Mouse (Mus musculus) liver, embryonic 14.5 days (tissue): Measurements from ENCODE around the gene Rab20.

Experiments used
- CTCF ChIP-seq: IDR thresholded peaks from 2 replicates; pipeline ENCODE4 v1.5.1; 2016; ENCODE audit warnings: antibody characterized with exemption, low read depth, control low read depth
- EP300 ChIP-seq: IDR thresholded peaks from 2 replicates; pipeline ENCODE4 v1.6.1; 2016; ENCODE audit warnings: antibody characterized with exemption, low read depth

- TF ChIP-seq CTCF (no peak), EP300 (no peak)
These were observed 5.4 kb downstream of the Rab20 start for GRCm38 (mm10) chr8:11473072-11473471.
